Mouse (Mus musculus) neural tube, embryonic 13.5 days (tissue): Measurements from ENCODE around the gene R3hdm4. TPM values are rescaled to one million over a fixed set of nuclear protein-coding genes. Genes with fewer than 3 reads are reported as not detected.
A peak's percentile ranks its signal among the peaks of the same experiment; 100 is the strongest.

Source experiments
- ATAC-seq: fragments of 200-750 bp; cut with Nextera tagmentation; 2 replicates; pipeline ENCODE4 v1.8.0; 2017; ENCODE audit warnings: low read depth, mild to moderate bottlenecking, moderate TSS enrichment, moderate library complexity
- H3K27ac ChIP-seq: fragments of 300-500 bp; sonication (generic); replicated peaks from 2 replicates; pipeline ENCODE4 v1.5.1; 2015; ENCODE audit warnings: moderate library complexity, mild to moderate bottlenecking, inconsistent platforms
- H3K27me3 ChIP-seq: fragments of 300-500 bp; sonication (generic); 2 replicates; pipeline ENCODE4 v1.6.1; 2015; ENCODE audit warnings: mild to moderate bottlenecking, inconsistent platforms
- H3K36me3 ChIP-seq: fragments of 300-500 bp; sonication (generic); 2 replicates; pipeline ENCODE4 v1.6.1; 2015; ENCODE audit warnings: mild to moderate bottlenecking, inconsistent platforms
- H3K4me1 ChIP-seq: fragments of 300-500 bp; sonication (generic); replicated peaks from 2 replicates; pipeline ENCODE4 v1.6.1; 2015; ENCODE audit warnings: inconsistent platforms
- H3K4me2 ChIP-seq: fragments of 300-500 bp; sonication (generic); 2 replicates; pipeline ENCODE4 v1.6.1; 2015; ENCODE audit warnings: inconsistent platforms, mild to moderate bottlenecking, moderate library complexity
- H3K4me3 ChIP-seq: fragments of 300-500 bp; sonication (generic); 2 replicates; pipeline ENCODE4 v1.5.1; 2015; ENCODE audit warnings: mild to moderate bottlenecking, inconsistent platforms
- H3K9ac ChIP-seq: fragments of 300-500 bp; sonication (generic); 2 replicates; pipeline ENCODE4 v1.6.1; 2015; ENCODE audit warnings: moderate library complexity, mild to moderate bottlenecking, inconsistent platforms
- H3K9me3 ChIP-seq: fragments of 300-500 bp; sonication (generic); 2 replicates; pipeline ENCODE4 v1.6.1; 2016; ENCODE audit warnings: inconsistent platforms
- WGBS: fragments of 180-500 bp; shearing (Covaris S2); methylation state at CpG from one replicate; pipeline ENCODE4 v1.1.7; 2015; 5-methylcytosine and 5-hydroxymethylcytosine counted together
- polyA plus RNA-seq: library from polyadenylated mRNA; unstranded; fragments of >200 nt; fragmentation: Nextera tagmentation; extraction: Ambion mirVana; gene quantifications from 2 replicates; pipeline ENCODE4 v1.2.1, GENCODE M21; 2015

The R3hdm4 gene
- polyA plus RNA-seq, 1 experiment from 2014 or later, result 249 TPM

DNA sequence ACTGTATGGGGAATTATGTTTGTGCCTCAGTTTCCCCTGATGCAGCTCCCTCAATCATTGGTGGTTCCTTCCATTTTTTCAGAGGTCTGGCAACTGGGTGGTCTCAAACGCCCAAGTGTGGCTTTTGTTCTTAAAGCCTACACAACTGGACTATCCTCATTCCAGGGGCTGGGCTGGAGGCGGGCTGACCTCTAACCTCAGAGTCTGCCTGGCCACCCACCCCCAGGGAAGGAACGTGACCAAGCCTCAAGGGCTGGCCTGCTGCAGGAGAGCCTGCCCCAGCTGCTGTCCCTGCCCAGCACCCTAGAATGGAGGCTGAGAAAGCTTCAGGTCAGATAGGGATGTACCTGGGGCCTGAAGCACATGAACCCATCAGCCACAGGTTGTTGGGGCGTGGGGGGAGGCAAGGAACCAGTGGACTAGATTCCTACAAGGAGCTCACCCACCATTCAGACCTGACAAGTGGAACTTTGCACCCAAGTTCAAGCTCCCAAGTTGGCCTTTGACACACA, 35.7 kb upstream of the R3hdm4 start:
- Histone ChIP-seq H3K4me2 (no peak overlapping the region), H3K4me3 (no peak overlapping the region), H3K27me3 (no peaks in the 10 kb centered on the region), H3K36me3 (peaks cover 24% of the 10 kb centered on the region), H3K27ac (no peak overlapping the region), H3K9me3 (no peaks in the 10 kb centered on the region), H3K9ac (no peak overlapping the region), H3K4me1 (peaks cover 17% of the 10 kb centered on the region)
- no peak for ATAC-seq
- 13% methylated on average over 4 of the region's 4 CpGs for WGBS

DNA sequence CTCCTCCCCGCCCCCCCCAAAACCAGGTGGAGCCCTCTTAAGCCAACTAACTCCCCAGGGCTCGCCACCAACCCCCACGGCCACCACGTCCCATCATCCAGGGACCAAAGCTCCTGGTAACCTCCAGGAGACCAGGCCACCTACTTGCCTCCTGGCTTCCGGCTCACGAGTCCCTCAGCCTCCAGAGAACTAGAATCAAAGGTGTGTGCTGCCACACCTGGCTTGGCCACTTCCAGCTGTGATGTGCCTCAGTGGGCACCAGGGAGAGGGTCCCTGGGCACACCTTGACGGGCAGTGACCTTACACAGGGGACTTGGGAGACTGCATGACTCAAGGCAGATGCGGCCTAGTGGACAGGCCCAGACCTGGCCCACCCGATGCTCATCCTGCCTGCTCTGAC, 34.7 kb upstream of the R3hdm4 start:
- Histone ChIP-seq H3K27ac (no peak overlapping the region; the same call in 1 of the 2 replicates), H3K4me2 (no peak overlapping the region), H3K27me3 (no peaks in the 10 kb centered on the region), H3K36me3 (peaks cover 29% of the 10 kb centered on the region), H3K9ac (peak overlapping the region; percentile 54; the same call in 1 of the 2 replicates), H3K4me1 (peaks cover 9% of the 10 kb centered on the region), H3K9me3 (no peaks in the 10 kb centered on the region), H3K4me3 (no peak overlapping the region)
- no peak for ATAC-seq
- 76% methylated on average over 9 of the region's 9 CpGs for WGBS

DNA sequence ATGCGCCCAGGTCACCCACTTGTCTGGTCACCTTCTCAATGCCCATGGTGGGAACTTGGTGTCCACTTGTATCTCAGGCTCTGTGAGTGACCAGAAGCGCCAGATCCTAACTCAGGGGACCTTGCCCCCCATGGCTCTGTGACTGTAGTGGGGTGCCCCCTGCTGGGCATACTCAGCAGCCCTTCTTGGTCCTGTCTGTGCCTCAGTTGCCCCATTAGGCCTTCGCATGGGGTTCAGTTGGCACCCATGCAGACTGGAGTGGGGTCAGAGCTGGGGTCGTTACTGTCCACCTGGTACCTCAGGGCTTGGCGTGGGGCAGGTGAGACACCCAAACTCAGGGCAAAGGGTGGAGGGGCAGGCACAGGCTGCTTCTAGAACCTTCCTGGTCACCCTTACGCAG, 32.9 kb upstream of the R3hdm4 start:
- no peaks in the 10 kb centered on the region for H3K9me3 ChIP-seq
- 87% methylated on average over 6 of the region's 6 CpGs for WGBS
- no peak for ATAC-seq
- H3K36me3 ChIP-seq, result peaks cover 46% of the 10 kb centered on the region
- no peak overlapping the region for H3K4me2 ChIP-seq
- H3K9ac ChIP-seq, result no peak overlapping the region
- no peak overlapping the region for H3K27ac ChIP-seq
- H3K27me3 ChIP-seq, result no peaks in the 10 kb centered on the region
- H3K4me3 ChIP-seq, result no peak overlapping the region
- H3K4me1 ChIP-seq, result peaks cover 5% of the 10 kb centered on the region; the same call in 1 of the 2 replicates

DNA sequence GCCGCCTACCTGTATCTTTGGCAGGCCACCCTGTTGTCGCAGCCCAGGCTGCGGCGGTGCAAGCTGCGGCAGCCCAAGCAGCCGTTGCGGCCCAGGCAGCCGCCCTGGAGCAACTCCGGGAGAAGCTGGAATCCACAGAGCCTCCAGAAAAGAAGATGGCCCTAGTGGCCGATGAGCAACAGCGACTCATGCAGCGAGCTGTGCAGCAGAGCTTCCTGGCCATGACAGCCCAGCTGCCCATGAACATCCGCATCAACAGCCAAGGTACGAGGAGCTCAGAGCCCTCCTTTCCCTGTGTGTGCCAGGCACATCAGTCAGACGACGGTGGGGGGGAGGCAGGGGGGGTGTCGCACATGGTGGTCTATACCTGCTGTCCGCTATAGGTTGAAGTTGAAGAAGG, 29.7 kb upstream of the R3hdm4 start:
- WGBS, result 85% methylated on average over 18 of the region's 18 CpGs
- H3K36me3 ChIP-seq, result peaks cover 61% of the 10 kb centered on the region
- no peak overlapping the region for H3K4me3 ChIP-seq

DNA sequence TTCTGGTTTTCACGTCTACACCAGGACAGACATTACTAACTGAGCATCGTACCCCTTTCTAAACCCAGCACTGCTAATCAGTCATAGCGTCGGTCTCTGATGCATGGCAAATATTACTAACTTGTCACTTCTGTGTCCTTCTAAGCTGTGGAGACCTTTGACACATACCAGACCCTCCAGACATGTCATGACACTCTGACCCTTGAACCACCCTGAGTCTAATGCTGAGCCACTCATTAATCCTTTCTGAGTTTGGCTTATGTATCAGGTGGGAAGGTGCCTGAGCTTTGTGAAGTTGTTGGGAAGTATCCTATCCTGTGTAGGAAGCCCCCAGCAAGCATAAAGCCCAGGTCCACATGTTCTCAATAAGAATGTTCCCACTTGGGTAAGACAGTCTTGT, 28.9 kb upstream of the R3hdm4 start:
- Histone ChIP-seq H3K4me1 (peaks cover 28% of the 10 kb centered on the region), H3K27ac (no peak overlapping the region), H3K36me3 (peaks cover 61% of the 10 kb centered on the region), H3K4me2 (no peak overlapping the region), H3K27me3 (no peaks in the 10 kb centered on the region), H3K9me3 (no peaks in the 10 kb centered on the region), H3K4me3 (no peak overlapping the region), H3K9ac (no peak overlapping the region)
- no peak for ATAC-seq
- WGBS, result 94% methylated on average over 4 of the region's 4 CpGs

More for the DNA sequence above, 29.7 kb upstream of the R3hdm4 start:
- no peak overlapping the region for H3K9ac ChIP-seq
- H3K27ac ChIP-seq, result no peak overlapping the region
- H3K27me3 ChIP-seq, result no peaks in the 10 kb centered on the region
- no peak for ATAC-seq
- no peak overlapping the region for H3K4me2 ChIP-seq
- peaks cover 20% of the 10 kb centered on the region for H3K4me1 ChIP-seq
- no peaks in the 10 kb centered on the region for H3K9me3 ChIP-seq

DNA sequence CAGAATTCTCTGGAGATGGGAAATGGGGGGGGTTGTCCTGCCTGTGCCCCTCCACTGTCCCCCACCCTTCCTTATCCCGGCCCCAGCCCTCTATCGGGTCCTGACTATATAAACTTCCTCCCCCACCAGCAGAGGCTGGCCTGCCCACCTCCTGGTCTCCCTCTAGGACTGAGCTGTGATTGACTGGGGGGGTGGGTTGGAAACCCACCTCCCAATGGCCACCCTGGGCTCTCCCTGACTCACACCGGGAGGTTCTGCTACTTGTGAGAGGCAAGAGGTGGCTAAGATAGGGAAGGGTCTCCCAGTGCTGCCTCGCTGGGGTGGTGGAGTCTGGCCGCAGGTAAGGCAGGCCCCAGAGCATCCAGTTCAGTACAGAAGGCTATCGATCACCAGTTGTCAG, 26.5 kb upstream of the R3hdm4 start:
- peaks cover 44% of the 10 kb centered on the region for H3K36me3 ChIP-seq
- no peaks in the 10 kb centered on the region for H3K9me3 ChIP-seq
- H3K27ac ChIP-seq, result no peak overlapping the region
- ATAC-seq, result no peak
- 64% methylated on average over 6 of the region's 6 CpGs for WGBS
- no peak overlapping the region for H3K4me2 ChIP-seq
- H3K4me1 ChIP-seq, result peaks cover 46% of the 10 kb centered on the region
- H3K4me3 ChIP-seq, result no peak overlapping the region
- H3K9ac ChIP-seq, result no peak overlapping the region
- no peaks in the 10 kb centered on the region for H3K27me3 ChIP-seq

DNA sequence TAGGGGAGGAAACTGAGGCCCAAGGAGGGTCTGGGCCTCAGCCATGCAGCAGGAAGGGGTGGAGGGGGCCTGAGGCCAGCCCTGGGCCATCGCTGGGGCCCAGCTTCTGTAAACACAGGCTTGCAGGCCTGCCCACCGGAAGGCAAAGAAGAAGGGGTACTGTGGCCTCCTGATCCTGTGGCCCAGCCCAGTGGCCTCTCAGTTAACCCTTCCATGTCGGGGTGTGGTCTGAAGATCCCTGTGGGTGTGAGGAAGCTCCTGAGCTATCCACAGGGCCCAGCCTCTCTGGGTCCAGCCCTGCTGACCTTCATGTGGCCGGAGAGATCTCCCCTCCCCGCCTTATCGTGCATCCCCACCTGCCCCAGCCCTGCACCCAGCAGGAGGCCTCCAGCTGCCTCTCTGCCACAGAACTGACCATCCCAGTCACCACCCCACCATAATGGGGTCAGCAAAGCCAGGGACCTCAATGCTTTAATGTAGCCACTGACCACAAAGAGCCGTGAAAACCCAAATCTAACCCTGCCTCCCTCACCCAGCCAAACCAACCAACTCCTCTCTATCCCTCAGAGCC, 25.8 kb upstream of the R3hdm4 start:
- peaks cover 46% of the 10 kb centered on the region for H3K4me1 ChIP-seq
- peak; percentile 28; the same call in 1 of the 2 replicates for ATAC-seq
- H3K9me3 ChIP-seq, result no peaks in the 10 kb centered on the region
- WGBS, result 5% methylated on average over 7 of the region's 7 CpGs
- 0 out of 2 replicates have a peak overlapping the region, but pooled peaks have one; percentile 5 for H3K4me2 ChIP-seq
- no peak overlapping the region for H3K27ac ChIP-seq
- H3K27me3 ChIP-seq, result no peaks in the 10 kb centered on the region
- H3K9ac ChIP-seq, result peak overlapping the region; percentile 38; the same call in 1 of the 2 replicates
- no peak overlapping the region for H3K4me3 ChIP-seq
- H3K36me3 ChIP-seq, result peaks cover 49% of the 10 kb centered on the region

DNA sequence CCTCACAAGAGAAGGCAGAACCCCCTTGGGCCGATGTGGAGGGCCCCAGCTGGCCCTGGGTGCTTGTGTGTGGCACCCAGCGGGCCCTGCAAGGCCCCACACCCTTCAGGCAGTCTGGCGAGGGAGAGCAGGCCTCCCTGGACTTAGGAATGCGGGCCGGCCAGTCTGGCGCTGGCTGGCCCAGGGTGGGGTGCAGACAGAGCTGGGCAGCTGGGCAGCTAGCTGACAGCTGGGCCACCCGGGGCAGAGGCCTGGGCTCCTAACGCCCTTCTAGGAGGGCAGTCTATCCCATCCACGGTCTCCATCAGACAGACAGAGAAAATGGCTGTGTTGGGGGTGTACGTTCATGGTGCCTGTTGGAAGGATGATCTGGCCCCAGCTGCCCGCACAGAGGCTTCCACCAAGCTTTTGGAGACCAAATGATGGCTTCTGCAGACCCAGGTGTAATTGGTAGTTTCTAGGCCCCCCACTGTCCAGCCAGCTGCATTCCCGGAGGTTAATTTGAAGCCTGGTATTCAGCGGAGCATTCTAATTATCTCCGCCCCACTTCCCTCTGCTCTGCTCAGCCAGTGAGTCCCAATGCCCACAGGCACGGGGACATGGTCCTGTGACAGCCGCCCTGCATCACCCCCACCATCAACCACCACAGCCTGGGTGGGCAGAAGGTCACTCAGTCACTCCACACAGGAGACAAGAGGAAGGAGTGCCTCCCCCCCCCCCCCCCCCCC, 24.7 kb upstream of the R3hdm4 start:
- H3K9me3 ChIP-seq, result no peaks in the 10 kb centered on the region
- H3K4me2 ChIP-seq, result no peak overlapping the region
- 0 out of 2 replicates have a peak, but pooled peaks have one; percentile 28 for ATAC-seq
- 12% methylated on average over 16 of the region's 16 CpGs for WGBS
- H3K9ac ChIP-seq, result peak overlapping the region; percentile 38
- peaks cover 43% of the 10 kb centered on the region for H3K36me3 ChIP-seq
- H3K4me3 ChIP-seq, result no peak overlapping the region
- peaks cover 46% of the 10 kb centered on the region for H3K4me1 ChIP-seq
- H3K27me3 ChIP-seq, result no peaks in the 10 kb centered on the region
- peak overlapping the region; percentile 64 for H3K27ac ChIP-seq

DNA sequence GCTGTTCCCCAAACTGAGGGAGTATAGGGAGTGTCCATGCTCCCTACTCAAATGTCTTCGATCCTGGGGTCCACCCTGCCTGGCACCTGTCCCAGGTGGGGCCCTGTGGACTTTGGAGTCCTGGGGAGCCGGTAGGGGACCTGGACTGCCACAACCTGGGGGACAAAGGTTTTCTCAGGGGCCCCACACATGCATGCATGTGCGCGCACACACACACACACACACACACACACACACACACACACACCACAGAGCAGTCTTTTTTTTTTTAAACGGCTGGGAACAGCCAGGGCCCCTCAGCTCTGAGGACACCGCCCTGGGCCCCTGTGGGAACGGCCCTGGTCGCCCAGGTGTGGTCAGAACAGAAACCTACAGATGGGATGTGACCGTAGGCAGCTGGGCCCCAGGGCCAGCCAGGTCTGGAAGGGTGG, 22.5 kb upstream of the R3hdm4 start:
- Histone ChIP-seq H3K9me3 (no peaks in the 10 kb centered on the region), H3K9ac (no peak overlapping the region; the same call in 1 of the 2 replicates), H3K4me3 (no peak overlapping the region), H3K4me2 (no peak overlapping the region), H3K4me1 (peaks cover 46% of the 10 kb centered on the region), H3K27me3 (no peaks in the 10 kb centered on the region), H3K36me3 (peaks cover 25% of the 10 kb centered on the region), H3K27ac (no peak overlapping the region)
- ATAC-seq, result no peak
- WGBS, result 61% methylated on average over 9 of the region's 9 CpGs

DNA sequence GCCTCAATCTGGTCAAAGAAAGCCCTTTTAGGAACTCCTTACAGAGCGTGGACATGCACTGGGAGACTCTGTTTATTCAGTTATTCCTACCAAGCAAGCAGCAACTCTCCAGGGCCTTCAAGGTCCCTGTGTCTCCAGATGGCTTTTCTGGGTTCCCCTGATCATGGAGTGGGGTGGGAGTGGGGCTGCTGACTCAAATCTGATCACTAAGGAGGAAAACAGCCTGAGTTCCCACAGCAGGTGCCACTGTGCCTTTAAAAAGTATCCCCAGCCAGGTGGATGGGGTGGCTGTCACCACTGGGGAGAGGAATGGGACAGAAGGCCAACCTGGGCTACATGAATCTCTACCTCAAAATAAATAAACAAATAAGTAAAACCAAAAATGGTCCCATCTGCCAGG, 22.0 kb upstream of the R3hdm4 start:
- no peak overlapping the region for H3K4me2 ChIP-seq
- WGBS, result 89% methylated on average over 1 of the region's 1 CpGs
- H3K9me3 ChIP-seq, result no peaks in the 10 kb centered on the region
- no peak for ATAC-seq
- H3K27me3 ChIP-seq, result no peaks in the 10 kb centered on the region
- H3K27ac ChIP-seq, result no peak overlapping the region
- no peak overlapping the region for H3K4me3 ChIP-seq
- H3K4me1 ChIP-seq, result peaks cover 49% of the 10 kb centered on the region
- H3K9ac ChIP-seq, result no peak overlapping the region; the same call in 1 of the 2 replicates
- H3K36me3 ChIP-seq, result peaks cover 25% of the 10 kb centered on the region

DNA sequence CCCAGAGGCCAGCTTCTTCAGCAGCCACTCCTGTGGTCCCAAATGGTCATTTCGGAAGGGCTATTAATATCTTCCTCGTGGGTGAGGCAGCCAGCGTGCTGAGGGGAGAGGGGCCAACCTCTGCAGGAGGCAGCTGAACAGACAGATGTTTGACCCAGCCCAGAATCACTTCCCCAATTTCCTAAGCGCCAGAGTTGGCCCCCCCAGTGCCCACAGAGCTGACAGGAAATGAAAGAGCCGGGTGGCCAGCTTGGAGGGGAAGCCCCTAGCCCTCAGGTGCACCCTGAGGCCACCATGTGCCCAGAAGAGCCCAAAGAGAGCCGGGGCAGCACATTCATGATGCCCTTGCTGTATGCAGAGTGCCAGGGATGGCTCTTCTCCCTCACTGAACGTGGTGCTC, 19.7 kb upstream of the R3hdm4 start:
- peaks cover 53% of the 10 kb centered on the region for H3K4me1 ChIP-seq
- H3K27me3 ChIP-seq, result no peaks in the 10 kb centered on the region
- no peak overlapping the region for H3K4me3 ChIP-seq
- no peaks in the 10 kb centered on the region for H3K9me3 ChIP-seq
- no peak overlapping the region for H3K9ac ChIP-seq
- 62% methylated on average over 7 of the region's 7 CpGs for WGBS
- H3K4me2 ChIP-seq, result no peak overlapping the region
- H3K36me3 ChIP-seq, result peaks cover 23% of the 10 kb centered on the region
- ATAC-seq, result no peak
- H3K27ac ChIP-seq, result no peak overlapping the region

DNA sequence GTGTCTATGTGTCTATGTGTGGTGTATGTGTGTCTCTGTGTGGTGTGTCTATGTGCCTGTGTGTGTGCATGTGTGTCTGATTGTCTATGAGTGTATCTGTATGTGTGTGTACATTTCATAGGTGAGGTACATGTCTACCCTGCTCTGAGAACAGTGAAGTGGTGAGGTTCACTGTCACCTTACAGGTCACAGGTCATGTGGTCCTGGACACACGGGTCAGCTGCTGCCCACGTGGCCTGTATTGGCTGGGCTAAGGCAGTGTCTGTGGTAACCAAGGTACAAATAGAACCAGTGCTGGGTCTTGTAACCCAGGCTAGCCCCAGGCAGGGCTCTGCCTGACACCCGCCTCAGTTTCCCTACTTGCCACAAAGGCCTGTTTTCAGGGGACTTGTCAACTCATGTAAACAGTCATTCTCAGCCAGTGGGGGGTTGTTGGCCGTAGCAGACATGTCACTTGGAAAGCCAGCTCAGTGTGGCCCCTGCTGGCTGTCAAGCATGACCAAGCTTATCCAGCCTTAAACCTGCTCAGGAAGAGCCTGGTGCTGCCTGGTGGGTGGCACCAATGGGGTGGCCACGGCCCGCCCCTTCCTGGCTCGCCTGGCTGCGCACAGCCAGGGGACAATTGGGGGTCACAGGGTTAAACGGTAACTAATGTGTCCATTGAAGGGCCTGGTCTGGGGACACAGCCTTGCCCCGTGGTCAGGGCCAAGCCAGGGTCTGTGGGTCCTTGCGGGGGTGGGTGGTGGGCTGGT, 16.9 kb upstream of the R3hdm4 start:
- no peak for ATAC-seq
- Histone ChIP-seq H3K9me3 (no peaks in the 10 kb centered on the region), H3K4me3 (no peak overlapping the region), H3K27me3 (no peaks in the 10 kb centered on the region), H3K4me2 (no peak overlapping the region), H3K27ac (no peak overlapping the region), H3K9ac (peak overlapping the region; percentile 41; the same call in 1 of the 2 replicates), H3K4me1 (peaks cover 53% of the 10 kb centered on the region), H3K36me3 (peaks cover 39% of the 10 kb centered on the region)
- WGBS, result 36% methylated on average over 11 of the region's 11 CpGs
